Mouse (Mus musculus): ENCODE measurements around the gene Gars. TPM values are rescaled to one million over a fixed set of nuclear protein-coding genes. Genes with fewer than 3 reads are reported as not detected.

Gene Gars
- polyA plus RNA-seq, 1 experiment from 2014 or later = 206 TPM

GRCm38 (mm10) chr6:55038671-55039445, 1.1 kb downstream of the Gars start:
- H3K4me3 ChIP-seq = peak overlapping the region; percentile 97
- peak overlapping the region; percentile 80 for H3K4me2 ChIP-seq (replicated peaks)
- H3K4me1 ChIP-seq = 0 out of 2 replicates have a peak, but pooled peaks cover 8% of the 10 kb centered on the region
- WGBS = 2% methylated on average over 12 of the region's 12 CpGs
- H3K27me3 ChIP-seq (replicated peaks) = no peaks in the 10 kb centered on the region
- H3K9ac ChIP-seq = peak overlapping the region; percentile 94
- no peaks in the 10 kb centered on the region for H3K9me3 ChIP-seq
- peak; percentile 41; the same call in 1 of the 2 replicates for ATAC-seq (ENCODE audit: low FRiP score, low read depth)
- H3K36me3 ChIP-seq = no peaks in the 10 kb centered on the region
- H3K27ac ChIP-seq = peak overlapping the region; percentile 90

- peak overlapping the region; percentile 80 for H3K4me2 ChIP-seq (replicated peaks)
- H3K4me3 ChIP-seq = no peak overlapping the region
- H3K4me1 ChIP-seq = peaks cover 8% of the 10 kb centered on the region; the same call in 1 of the 2 replicates
- no peaks in the 10 kb centered on the region for H3K27me3 ChIP-seq (replicated peaks)
- no peaks in the 10 kb centered on the region for H3K9me3 ChIP-seq
- no peak for ATAC-seq (ENCODE audit: low FRiP score, low read depth)
- no peak overlapping the region for H3K27ac ChIP-seq
- WGBS = 79% methylated on average over 6 of the region's 6 CpGs
- H3K9ac ChIP-seq = no peak overlapping the region
- H3K36me3 ChIP-seq = no peaks in the 10 kb centered on the region
Measured at GRCm38 (mm10) chr6:55039446-55039783, 1.6 kb downstream of the Gars start.

GRCm38 (mm10) chr6:55040031-55040430, 2.2 kb downstream of the Gars start:
- no peak overlapping the region for H3K27ac ChIP-seq
- H3K27me3 ChIP-seq (replicated peaks) = no peaks in the 10 kb centered on the region
- H3K4me2 ChIP-seq (replicated peaks) = no peak overlapping the region; the same call in 1 of the 2 replicates
- H3K4me1 ChIP-seq = peaks cover 8% of the 10 kb centered on the region; the same call in 1 of the 2 replicates
- H3K36me3 ChIP-seq = no peaks in the 10 kb centered on the region
- no peak overlapping the region for H3K9ac ChIP-seq
- WGBS = 70% methylated on average over 1 of the region's 1 CpGs
- no peaks in the 10 kb centered on the region for H3K9me3 ChIP-seq
- H3K4me3 ChIP-seq = no peak overlapping the region
- ATAC-seq (ENCODE audit: low FRiP score, low read depth) = no peak

- H3K36me3 ChIP-seq = peaks cover 13% of the 10 kb centered on the region
- H3K27me3 ChIP-seq (replicated peaks) = no peaks in the 10 kb centered on the region
- no peak overlapping the region for H3K4me2 ChIP-seq (replicated peaks)
- H3K27ac ChIP-seq = no peak overlapping the region
- H3K9ac ChIP-seq = no peak overlapping the region
- 87% methylated on average over 8 of the region's 8 CpGs for WGBS
- no peaks in the 10 kb centered on the region for H3K9me3 ChIP-seq
- no peak overlapping the region for H3K4me3 ChIP-seq
- H3K4me1 ChIP-seq = peaks cover 8% of the 10 kb centered on the region; the same call in 1 of the 2 replicates
- ATAC-seq (ENCODE audit: low FRiP score, low read depth) = no peak
Measured at GRCm38 (mm10) chr6:55043206-55043605, 5.4 kb downstream of the Gars start.

GRCm38 (mm10) chr6:55044542-55044941, 6.7 kb downstream of the Gars start:
- H3K4me2 ChIP-seq (replicated peaks) = no peak overlapping the region
- peaks cover 3% of the 10 kb centered on the region; the same call in 1 of the 2 replicates for H3K4me1 ChIP-seq
- WGBS = 73% methylated on average over 5 of the region's 5 CpGs
- no peaks in the 10 kb centered on the region for H3K27me3 ChIP-seq (replicated peaks)
- no peak overlapping the region for H3K27ac ChIP-seq
- H3K9me3 ChIP-seq = no peaks in the 10 kb centered on the region
- no peak overlapping the region for H3K9ac ChIP-seq
- H3K4me3 ChIP-seq = no peak overlapping the region
- no peak for ATAC-seq (ENCODE audit: low FRiP score, low read depth)
- H3K36me3 ChIP-seq = peaks cover 25% of the 10 kb centered on the region

- ATAC-seq (ENCODE audit: low FRiP score, low read depth) = no peak
- Histone ChIP-seq H3K27me3 (replicated peaks) (no peaks in the 10 kb centered on the region), H3K27ac (no peak overlapping the region), H3K36me3 (peaks cover 33% of the 10 kb centered on the region), H3K4me3 (no peak overlapping the region), H3K9ac (no peak overlapping the region), H3K4me1 (no peaks in the 10 kb centered on the region; the same call in 1 of the 2 replicates), H3K4me2 (replicated peaks) (no peak overlapping the region), H3K9me3 (no peaks in the 10 kb centered on the region)
- WGBS = 71% methylated on average over 1 of the region's 1 CpGs
Measured at GRCm38 (mm10) chr6:55045326-55045725, 7.5 kb downstream of the Gars start.

- H3K27ac ChIP-seq = no peak overlapping the region
- no peaks in the 10 kb centered on the region for H3K9me3 ChIP-seq
- no peaks in the 10 kb centered on the region for H3K27me3 ChIP-seq (replicated peaks)
- no peak overlapping the region for H3K4me2 ChIP-seq (replicated peaks)
- no peak overlapping the region for H3K4me3 ChIP-seq
- no peaks in the 10 kb centered on the region; the same call in 1 of the 2 replicates for H3K4me1 ChIP-seq
- peaks cover 59% of the 10 kb centered on the region for H3K36me3 ChIP-seq
- no peak overlapping the region for H3K9ac ChIP-seq
- no peak for ATAC-seq (ENCODE audit: low FRiP score, low read depth)
- 89% methylated on average over 10 of the region's 10 CpGs for WGBS
Measured at GRCm38 (mm10) chr6:55049186-55049585, 11.4 kb downstream of the Gars start.

- Histone ChIP-seq H3K9me3 (no peaks in the 10 kb centered on the region), H3K27me3 (replicated peaks) (no peaks in the 10 kb centered on the region), H3K9ac (no peak overlapping the region), H3K27ac (no peak overlapping the region), H3K4me3 (no peak overlapping the region), H3K36me3 (peaks cover 79% of the 10 kb centered on the region), H3K4me2 (replicated peaks) (no peak overlapping the region), H3K4me1 (no peaks in the 10 kb centered on the region)
- 88% methylated on average over 4 of the region's 4 CpGs for WGBS
- ATAC-seq (ENCODE audit: low FRiP score, low read depth) = no peak
Measured at GRCm38 (mm10) chr6:55054491-55054890, 16.7 kb downstream of the Gars start.

- Histone ChIP-seq H3K36me3 (peaks cover 84% of the 10 kb centered on the region), H3K27ac (no peak overlapping the region)
- 94% methylated on average over 3 of the region's 3 CpGs for WGBS
Measured at GRCm38 (mm10) chr6:55057427-55057826, 19.6 kb downstream of the Gars start.

GRCm38 (mm10) chr6:55060241-55060825, 22.5 kb downstream of the Gars start:
- Histone ChIP-seq H3K4me3 (no peak overlapping the region), H3K36me3 (peaks cover 82% of the 10 kb centered on the region)

More at GRCm38 (mm10) chr6:55057427-55057826, 19.6 kb downstream of the Gars start:
- Histone ChIP-seq H3K9ac (no peak overlapping the region), H3K4me1 (no peaks in the 10 kb centered on the region), H3K4me3 (no peak overlapping the region), H3K9me3 (no peaks in the 10 kb centered on the region), H3K27me3 (replicated peaks) (no peaks in the 10 kb centered on the region), H3K4me2 (replicated peaks) (no peak overlapping the region)
- no peak for ATAC-seq (ENCODE audit: low FRiP score, low read depth)

GRCm38 (mm10) chr6:55061328-55061727, 23.5 kb downstream of the Gars start:
- no peaks in the 10 kb centered on the region for H3K9me3 ChIP-seq
- no peak overlapping the region for H3K27ac ChIP-seq
- H3K4me3 ChIP-seq = no peak overlapping the region
- peaks cover 82% of the 10 kb centered on the region for H3K36me3 ChIP-seq
- ATAC-seq (ENCODE audit: low FRiP score, low read depth) = no peak
- H3K9ac ChIP-seq = no peak overlapping the region
- WGBS = 92% methylated on average over 11 of the region's 11 CpGs
- H3K4me2 ChIP-seq (replicated peaks) = no peak overlapping the region
- H3K4me1 ChIP-seq = no peaks in the 10 kb centered on the region
- no peaks in the 10 kb centered on the region for H3K27me3 ChIP-seq (replicated peaks)

More at GRCm38 (mm10) chr6:55060241-55060825, 22.5 kb downstream of the Gars start:
- 91% methylated on average over 7 of the region's 7 CpGs for WGBS
- no peak overlapping the region for H3K9ac ChIP-seq
- H3K27me3 ChIP-seq (replicated peaks) = no peaks in the 10 kb centered on the region
- no peaks in the 10 kb centered on the region for H3K9me3 ChIP-seq
- H3K4me2 ChIP-seq (replicated peaks) = no peak overlapping the region
- no peaks in the 10 kb centered on the region for H3K4me1 ChIP-seq
- no peak for ATAC-seq (ENCODE audit: low FRiP score, low read depth)
- no peak overlapping the region for H3K27ac ChIP-seq

GRCm38 (mm10) chr6:55062200-55062599, 24.4 kb downstream of the Gars start:
- H3K9ac ChIP-seq = no peak overlapping the region
- no peak for ATAC-seq (ENCODE audit: low FRiP score, low read depth)
- H3K27ac ChIP-seq = no peak overlapping the region
- no peak overlapping the region for H3K4me3 ChIP-seq
- H3K9me3 ChIP-seq = no peaks in the 10 kb centered on the region
- 77% methylated on average over 5 of the region's 5 CpGs for WGBS
- no peak overlapping the region for H3K4me2 ChIP-seq (replicated peaks)
- H3K27me3 ChIP-seq (replicated peaks) = no peaks in the 10 kb centered on the region
- no peaks in the 10 kb centered on the region for H3K4me1 ChIP-seq
- H3K36me3 ChIP-seq = peaks cover 83% of the 10 kb centered on the region
